Mouse (Mus musculus) adrenal gland, postnatal 4 days (tissue): ENCODE results near the gene Gng7. TPM values are rescaled to one million over a fixed set of nuclear protein-coding genes. Genes with fewer than 3 reads are reported as not detected.

ENCODE experiments used
- DNase-seq, 2 experiments: peaks; one replicate each; pipeline ENCODE4 v3.0.0; 2021 to 2022; ENCODE audit warnings: low spot score in 2 of 2, mixed read lengths in 2 of 2
- total RNA-seq, 2 experiments: library from RNA; stranded (reverse); gene quantifications; 2 replicates each; pipeline ENCODE4 v1.2.3; 2021

Gng7 gene
- total RNA-seq, 2 experiments from 2014 or later: 5.4 to 6.7 TPM

DNA sequence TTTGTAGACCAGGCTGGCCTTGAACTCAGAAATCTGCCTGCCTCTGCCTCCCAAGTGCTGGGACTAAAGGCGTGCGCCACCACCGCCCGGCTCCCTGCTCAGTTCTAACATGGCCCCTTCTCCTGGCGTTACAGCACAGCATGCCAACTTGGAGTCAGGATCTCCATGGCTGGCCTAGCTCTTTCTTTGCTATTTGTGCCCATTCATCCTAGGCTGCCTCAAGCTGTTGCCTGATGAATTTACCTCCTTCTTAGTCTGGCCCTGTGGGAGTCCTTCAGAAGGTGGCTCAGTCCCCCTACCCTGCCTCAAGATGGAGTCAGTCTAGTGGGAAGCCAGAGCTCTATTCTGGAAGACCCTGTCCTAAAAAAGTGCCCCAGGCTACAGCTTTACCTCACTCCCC is 12.1 kb upstream of the Gng7 start:
- no peak for DNase-seq

DNA sequence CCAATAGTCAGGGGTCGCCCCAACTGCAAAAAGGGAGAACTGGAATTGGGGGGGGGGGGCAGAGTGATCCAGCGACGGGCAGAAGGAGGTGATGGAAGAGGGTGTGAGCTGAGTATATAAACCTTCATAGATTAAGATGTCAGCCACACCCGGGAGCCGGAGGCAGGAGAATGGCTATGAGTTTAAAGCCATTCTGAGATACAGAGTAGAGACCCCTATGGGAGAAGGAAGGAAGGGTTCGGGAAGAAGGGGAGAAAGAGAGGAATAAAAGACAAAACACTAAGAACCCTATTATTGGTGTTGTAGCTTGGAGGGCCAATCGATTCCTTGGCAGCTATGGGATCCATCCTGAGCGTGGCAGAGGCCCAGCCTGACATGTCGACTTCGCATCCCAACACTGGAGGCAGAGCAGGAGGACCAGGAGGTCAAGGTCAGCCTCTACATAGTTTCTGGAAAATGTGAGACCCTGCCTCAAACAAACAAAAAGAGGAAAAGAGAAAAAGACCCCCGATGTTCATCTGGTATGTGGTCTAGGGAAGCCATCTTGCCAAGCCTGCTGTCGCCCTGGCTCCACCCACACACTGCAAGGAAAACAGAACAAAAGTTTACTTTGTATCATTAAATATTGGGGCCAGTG is 11.0 kb upstream of the Gng7 start, which contains the start of gene Diras1:
Gene Diras1, minus strand, starts transcription at position 24 of the 637 bp plus-strand sequence.
- no peak for DNase-seq

DNA sequence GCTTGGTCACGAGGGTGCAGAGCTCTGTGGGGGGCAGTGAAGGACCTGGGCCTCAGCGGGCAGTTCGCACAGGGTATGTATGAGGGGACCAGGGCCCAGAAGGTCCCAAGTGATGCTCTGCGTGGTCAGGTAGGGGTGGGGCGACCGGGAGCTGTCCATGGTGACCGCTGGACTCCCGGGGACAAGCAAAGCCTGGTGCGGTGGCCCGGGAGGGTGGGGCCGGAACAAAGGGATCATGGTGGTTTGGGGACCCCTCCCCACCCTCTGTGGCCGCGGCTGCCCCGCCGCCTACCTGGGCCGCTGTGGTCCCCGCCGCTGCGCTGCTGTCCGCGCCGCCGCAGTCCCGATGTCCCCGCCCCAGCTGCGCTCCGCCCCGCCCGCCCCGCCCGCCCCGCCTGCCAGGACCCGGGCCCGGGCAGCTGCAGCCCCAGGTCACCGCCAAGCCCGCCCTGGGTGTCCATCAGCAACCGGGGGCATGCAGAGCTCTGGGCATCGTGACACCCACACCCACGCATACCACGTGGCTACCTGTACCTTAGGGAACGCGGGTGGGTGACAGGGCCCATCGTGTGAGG is 10.4 kb upstream of the Gng7 start:
- DNase-seq: no peak

GRCm38 (mm10) chr10:81024346-81024937 is 9.7 kb upstream of the Gng7 start:
- no peak for DNase-seq

DNA sequence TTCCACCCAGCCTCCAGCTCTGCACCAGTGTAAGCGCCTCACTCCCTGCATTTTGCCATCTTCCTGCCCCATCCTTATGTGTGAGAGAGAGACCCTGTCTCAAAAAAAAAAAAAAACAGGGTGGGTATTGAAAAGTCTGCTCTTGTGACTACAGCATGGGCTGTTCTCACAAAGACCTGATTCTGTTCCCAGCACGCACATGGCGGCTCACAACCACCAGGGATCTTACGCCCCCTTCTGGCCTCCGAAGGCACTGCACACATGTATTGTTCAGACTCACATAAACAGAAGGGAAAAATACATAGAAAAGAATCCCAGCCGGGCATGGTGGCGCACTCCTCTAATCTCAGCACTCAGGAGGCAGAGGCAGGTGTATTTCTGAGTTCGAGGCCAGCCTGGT is 8.0 kb upstream of the Gng7 start:
- no peak for DNase-seq

- DNase-seq: no peak
Observed at GRCm38 (mm10) chr10:81021547-81022110, 6.9 kb upstream of the Gng7 start.

DNA sequence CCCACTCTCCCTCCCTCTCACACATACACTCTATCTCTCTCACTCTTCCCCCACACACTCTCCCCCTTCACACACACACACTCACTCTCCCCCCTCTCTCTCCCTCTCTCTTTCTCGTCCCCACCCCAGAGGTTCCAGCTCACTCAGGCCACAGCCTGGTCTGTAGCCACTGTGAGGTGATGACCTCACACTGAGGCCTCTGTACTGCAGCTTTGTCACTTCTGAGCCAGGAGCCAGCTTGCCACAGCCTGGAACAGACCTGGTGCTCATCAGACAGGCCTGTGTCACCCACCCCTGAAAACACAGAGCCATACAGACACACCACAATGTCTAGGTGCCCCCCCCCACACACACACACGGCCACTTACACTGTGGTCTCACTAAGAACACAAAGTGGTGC is 5.5 kb upstream of the Gng7 start:
- no peak for DNase-seq

- no peak for DNase-seq
Observed at GRCm38 (mm10) chr10:81019687-81020086, 4.9 kb upstream of the Gng7 start.

- no peak for DNase-seq
Observed at GRCm38 (mm10) chr10:81018326-81018725, 3.6 kb upstream of the Gng7 start.

GRCm38 (mm10) chr10:81016645-81017044 is 1.9 kb upstream of the Gng7 start:
- peak in 1 of 2 experiments; percentile 44 for DNase-seq

DNA sequence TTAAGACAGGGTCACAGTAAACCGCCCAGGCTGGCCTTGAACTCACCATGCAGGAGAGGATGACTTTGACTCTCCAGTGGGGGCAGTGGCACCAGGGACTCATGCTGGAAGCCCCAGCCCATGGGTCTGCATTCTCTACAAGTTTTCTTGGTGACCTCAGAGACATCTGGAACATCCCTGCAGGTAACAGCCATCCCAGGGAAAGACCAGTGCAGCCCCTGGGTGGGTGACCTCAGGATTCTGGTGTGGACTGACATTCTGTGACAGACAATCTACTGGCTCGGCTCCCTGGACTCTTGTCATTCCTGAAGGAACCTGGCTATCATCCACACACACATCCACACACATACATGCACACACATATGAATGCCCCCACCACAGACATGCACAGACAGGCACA is 921 bp upstream of the Gng7 start:
- no peak for DNase-seq

DNA sequence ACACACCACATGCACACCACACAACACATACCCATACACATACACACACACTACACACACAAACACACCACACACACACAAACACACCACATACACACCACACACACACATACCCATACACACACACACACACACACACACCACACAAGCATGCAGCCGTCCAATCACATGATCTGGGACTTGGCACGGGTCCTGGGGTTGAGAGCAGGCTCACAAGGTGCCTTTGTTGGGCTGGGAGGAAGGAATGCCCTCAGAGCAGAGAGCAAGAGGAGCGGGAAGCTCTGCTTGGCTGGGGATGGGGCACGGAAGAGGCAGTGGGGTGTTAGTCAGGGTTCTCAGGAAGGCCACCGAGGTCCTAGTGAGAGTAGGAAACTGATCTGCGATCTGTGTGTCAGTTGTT is 3.9 kb downstream of the Gng7 start:
- no peak for DNase-seq

GRCm38 (mm10) chr10:81007240-81007639 is 7.5 kb downstream of the Gng7 start:
- no peak for DNase-seq

GRCm38 (mm10) chr10:81006005-81006677 is 8.6 kb downstream of the Gng7 start:
- DNase-seq: no peak

DNA sequence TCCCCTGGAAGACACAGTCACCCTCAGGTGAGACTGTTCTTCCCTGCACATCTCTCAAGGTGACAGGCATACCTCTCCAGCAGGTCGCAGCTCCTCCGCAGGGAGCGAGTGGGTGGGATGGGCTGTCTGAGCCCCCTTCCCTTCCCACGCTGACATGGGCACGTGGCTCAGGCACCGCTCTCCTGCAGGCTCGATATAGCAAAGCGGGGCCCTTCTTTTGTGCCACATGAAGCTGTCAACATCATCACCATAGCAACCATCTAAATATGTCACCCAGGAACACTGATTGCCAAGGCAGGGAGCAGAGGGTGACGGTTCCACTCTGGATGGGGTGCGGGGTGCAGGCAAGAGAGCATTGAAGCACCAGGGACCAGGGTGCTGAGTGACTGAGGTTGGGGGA is 13.6 kb downstream of the Gng7 start:
- DNase-seq: no peak

DNA sequence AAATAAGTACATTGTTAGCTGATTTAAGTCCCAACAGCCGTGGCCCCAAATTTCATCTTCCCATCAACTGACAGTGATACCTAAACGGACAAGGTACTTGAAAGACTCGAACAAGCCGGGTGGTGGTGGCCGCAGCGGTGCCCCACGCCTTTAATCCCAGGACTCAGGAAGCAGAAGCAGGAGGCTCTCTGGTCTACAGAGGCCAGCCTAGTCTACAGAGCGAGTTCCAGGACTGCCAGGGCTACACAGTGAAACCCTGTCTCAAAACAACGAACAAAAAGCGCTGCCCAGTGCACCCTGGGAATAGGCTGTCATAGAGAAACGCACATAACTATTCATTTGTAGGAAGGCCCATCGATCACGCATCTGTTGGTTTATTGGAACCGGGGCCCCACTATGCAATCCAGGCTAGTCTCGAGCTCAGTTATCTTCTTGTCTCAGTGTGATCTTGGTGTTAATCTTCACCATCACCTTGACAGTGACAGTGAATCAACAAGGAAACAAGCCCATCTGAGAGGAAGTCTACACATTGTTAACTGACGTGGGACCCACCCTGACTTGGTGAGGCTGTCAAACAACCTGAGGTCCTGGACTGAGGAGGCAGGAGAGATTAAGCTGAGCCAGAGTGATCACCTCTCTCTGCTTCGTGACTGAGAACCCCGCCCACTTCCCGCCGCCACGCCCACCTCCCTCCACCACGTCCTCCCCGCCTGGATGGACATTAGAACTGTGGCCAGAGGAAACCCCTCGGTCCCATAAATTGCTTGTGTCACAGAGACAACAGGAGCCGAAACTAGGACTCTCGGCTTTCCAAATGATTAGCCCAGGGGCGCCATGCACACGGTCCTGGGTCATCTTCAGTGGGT is 14.3 kb downstream of the Gng7 start:
- DNase-seq: no peak

DNA sequence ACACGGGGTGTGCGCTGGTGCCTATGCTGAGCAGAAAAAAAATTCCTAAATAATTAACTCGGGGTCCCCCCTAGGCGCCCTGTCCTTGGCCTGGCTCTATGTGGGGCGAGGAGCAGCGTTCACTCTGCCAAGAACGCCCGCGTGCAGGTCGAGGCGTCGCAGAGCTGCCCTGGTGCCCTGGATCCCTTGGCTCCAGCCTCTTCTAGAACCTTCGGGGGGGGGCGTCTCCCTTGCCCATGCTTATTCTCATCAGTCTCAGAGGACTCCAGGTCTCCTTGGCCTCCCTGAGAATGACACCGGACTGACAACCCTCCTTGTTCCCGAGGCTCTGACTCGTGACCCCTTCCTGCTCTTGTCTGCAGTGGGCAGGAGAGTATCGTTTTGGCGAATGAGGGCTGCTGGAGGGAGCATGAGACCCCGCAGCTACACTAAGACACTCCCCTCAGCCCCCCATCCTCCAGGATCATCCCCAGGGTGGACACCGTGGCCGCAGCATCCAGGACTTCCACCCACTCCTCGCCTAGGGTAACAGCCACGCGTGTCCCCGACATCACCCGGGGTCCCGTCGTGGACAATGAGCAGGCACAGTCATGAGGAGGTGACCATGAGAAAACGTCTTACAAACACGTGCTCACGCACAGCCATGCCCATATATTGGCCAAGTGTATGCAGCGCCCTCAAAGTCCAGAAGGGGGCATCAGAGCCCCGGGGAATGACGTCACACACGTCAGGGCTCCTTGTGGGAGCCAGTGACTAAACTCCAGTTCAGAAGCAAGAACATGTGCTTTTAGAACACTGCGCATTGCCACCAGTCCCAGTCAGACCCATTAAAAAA is 15.2 kb downstream of the Gng7 start:
- peak; percentile 63 to 79 for DNase-seq

GRCm38 (mm10) chr10:80998778-80999177 is 16.0 kb downstream of the Gng7 start:
- no peak for DNase-seq

DNA sequence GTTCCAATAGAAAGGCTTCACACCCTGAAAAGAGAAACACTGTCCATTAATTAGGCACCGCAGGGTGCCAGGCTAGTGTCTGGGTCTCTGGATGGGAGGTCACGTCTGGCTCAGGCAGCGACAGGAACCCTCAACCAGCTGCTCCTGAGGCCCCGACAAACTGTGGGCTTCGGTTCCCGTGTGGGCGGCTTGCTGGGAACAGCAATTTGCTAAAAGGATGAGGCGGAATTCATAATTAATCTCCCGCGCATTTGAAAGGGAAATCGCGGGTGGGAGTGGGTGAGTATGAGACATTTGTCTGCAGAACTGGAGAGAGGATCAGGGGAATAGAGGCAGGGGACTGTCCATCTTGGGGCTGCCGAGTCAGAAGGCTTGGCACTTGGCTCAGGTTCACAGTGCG is 16.7 kb downstream of the Gng7 start:
- no peak for DNase-seq

GRCm38 (mm10) chr10:80997332-80997731 is 17.4 kb downstream of the Gng7 start:
- DNase-seq: no peak
